8 mouse cellular contexts compared by ENCODE assay signal in genomic region chr19:60883129-60883528, GRCm38 (mm10). TPM values are rescaled to one million over a fixed set of nuclear protein-coding genes. Genes with fewer than 3 reads are reported as not detected.
DNase-seq lines count a peak whose midpoint lies in the region; ATAC-seq and TF ChIP-seq lines count a peak whose summit lies in the region.

No protein-coding gene starts in this region.

- no peaks in the 10 kb centered on the region for H3K36me3 ChIP-seq in intestine, postnatal 0 days (ENCODE audit: control insufficient read depth, insufficient read depth)
- no peaks in the 10 kb centered on the region for H3K36me3 ChIP-seq in lung, postnatal 0 days (ENCODE audit: insufficient read depth, low read length)

- no peak for TF ChIP-seq EP300 in lung, postnatal 0 days (IDR thresholded peaks at IDR 0.05)

- no peak overlapping the region for H3K4me3 ChIP-seq in intestine, postnatal 0 days (ENCODE audit: low read depth, low read length)
- no peak overlapping the region for H3K4me3 ChIP-seq in lung, postnatal 0 days (ENCODE audit: low read depth, low read length)

- TF ChIP-seq CTCF in intestine, postnatal 0 days (IDR thresholded peaks at IDR 0.05; ENCODE audit: low read depth): peak; percentile 84
- TF ChIP-seq CTCF in lung, postnatal 0 days (IDR thresholded peaks at IDR 0.05): peak; percentile 81

- no peak overlapping the region for H3K4me2 ChIP-seq in intestine, postnatal 0 days (replicated peaks; ENCODE audit: low read depth)
- H3K4me2 ChIP-seq in lung, postnatal 0 days (replicated peaks; ENCODE audit: low read depth, low read length): no peak overlapping the region

- H3K9me3 ChIP-seq in intestine, postnatal 0 days (ENCODE audit: control insufficient read depth): no peaks in the 10 kb centered on the region
- H3K9me3 ChIP-seq in lung, postnatal 0 days (ENCODE audit: low read length): no peaks in the 10 kb centered on the region

- H3K9ac ChIP-seq in intestine, postnatal 0 days (ENCODE audit: low read depth, low read length): no peak overlapping the region
- H3K9ac ChIP-seq in lung, postnatal 0 days (replicated peaks; ENCODE audit: low read depth): no peak overlapping the region

- ATAC-seq in intestine, postnatal 0 days: 0 out of 2 replicates have a peak, but pooled peaks have one; percentile 57
- peak; percentile 84 for ATAC-seq in lung, postnatal 0 days
- no peak for ATAC-seq in CD4-positive, CD25-positive, alpha-beta regulatory T cell, adult 4 months

- 13% methylated on average over 3 of the region's 3 CpGs for WGBS in intestine, postnatal 0 days
- WGBS in lung, postnatal 0 days: 3% methylated on average over 3 of the region's 3 CpGs

- peak; percentile 28 to 79 for DNase-seq in frontal cortex, adult 2 months (ENCODE audit: extremely low spot score in 1 of 2, low spot score in 1 of 2)
- DNase-seq in frontal cortex, postnatal 10 days (ENCODE audit: low spot score in 2 of 2): no peak
- DNase-seq in 416B (ENCODE audit: low read depth) (peak; percentile 45), adipocyte (ENCODE audit: low spot score) (peak; percentile 76)
- peak; percentile 77 for DNase-seq in lung, postnatal 0 days (ENCODE audit: low spot score)
- DNase-seq in spleen, adult 18-20 months: no peak

- no peak overlapping the region for H3K27ac ChIP-seq in intestine, postnatal 0 days (ENCODE audit: low read depth, low read length)
- no peak overlapping the region for H3K27ac ChIP-seq in lung, postnatal 0 days (ENCODE audit: low read length)

- no peaks in the 10 kb centered on the region for H3K4me1 ChIP-seq in intestine, postnatal 0 days (replicated peaks; ENCODE audit: control insufficient read depth, insufficient read depth, low read length)
- H3K4me1 ChIP-seq in lung, postnatal 0 days (ENCODE audit: insufficient read depth, low read depth, low read length): no peaks in the 10 kb centered on the region

- H3K27me3 ChIP-seq in intestine, postnatal 0 days (replicated peaks; ENCODE audit: control insufficient read depth, insufficient read depth, low read length): no peaks in the 10 kb centered on the region
- no peaks in the 10 kb centered on the region for H3K27me3 ChIP-seq in lung, postnatal 0 days (replicated peaks; ENCODE audit: insufficient read depth, low read length)

RNA-seq across cellular contexts. Expression of gene Grk5, which starts 6.4 kb away (rescaled TPM):
- 6.6 and 7.2 TPM in 2 replicates for polyA plus RNA-seq in frontal cortex, adult 2 months (2012; rRNA removed)
- polyA plus RNA-seq in intestine, postnatal 0 days (2015; fragmentation: Nextera tagmentation; extraction: Ambion mirVana): 1.1 and 1.2 TPM in 2 replicates
- polyA plus RNA-seq in lung, postnatal 0 days (2015; fragmentation: Nextera tagmentation; extraction: Ambion mirVana): 7.2 and 9.1 TPM in 2 replicates
- polyA plus RNA-seq in CD4-positive, CD25-positive, alpha-beta regulatory T cell, adult 4 months (2017; shearing (Covaris generic)): 1 to 10 TPM; 1.8 to 2.5 TPM

RNA-seq across cellular contexts. Expression of gene Prdx3, which starts 8.8 kb away (rescaled TPM):
- 97.8 and 99.4 TPM in 2 replicates for polyA plus RNA-seq in frontal cortex, adult 2 months (2012; rRNA removed)
- polyA plus RNA-seq in intestine, postnatal 0 days (2015; fragmentation: Nextera tagmentation; extraction: Ambion mirVana): 113 and 119 TPM in 2 replicates
- 103 and 105 TPM in 2 replicates for polyA plus RNA-seq in lung, postnatal 0 days (2015; fragmentation: Nextera tagmentation; extraction: Ambion mirVana)
- 100 to 1,000 TPM; 119 to 123 TPM for polyA plus RNA-seq in CD4-positive, CD25-positive, alpha-beta regulatory T cell, adult 4 months (2017; shearing (Covaris generic))

RNA-seq across cellular contexts. Expression of gene Sfxn4, which starts 21.9 kb away (rescaled TPM):
- polyA plus RNA-seq in frontal cortex, adult 2 months (2012; rRNA removed): 17.1 and 18.6 TPM in 2 replicates
- polyA plus RNA-seq in intestine, postnatal 0 days (2015; fragmentation: Nextera tagmentation; extraction: Ambion mirVana): 1.6 and 2.0 TPM in 2 replicates
- polyA plus RNA-seq in lung, postnatal 0 days (2015; fragmentation: Nextera tagmentation; extraction: Ambion mirVana): 3.7 and 4.4 TPM in 2 replicates
- 1 to 10 TPM; 3.9 to 4.6 TPM for polyA plus RNA-seq in CD4-positive, CD25-positive, alpha-beta regulatory T cell, adult 4 months (2017; shearing (Covaris generic))

Comparison
In these comparisons a context has a peak if more than half of its experiments do, and no peak if none do; other contexts are left out.
1. DNase-seq: peak in frontal cortex, adult 2 months (2 of 2), 416B (single experiment), adipocyte (single experiment) and lung, postnatal 0 days (single experiment); none in frontal cortex, postnatal 10 days (0 of 2) and spleen, adult 18-20 months (0 of 2).